Mouse (Mus musculus): ENCODE measurements around the gene Stxbp6.

Gene Stxbp6

DNA sequence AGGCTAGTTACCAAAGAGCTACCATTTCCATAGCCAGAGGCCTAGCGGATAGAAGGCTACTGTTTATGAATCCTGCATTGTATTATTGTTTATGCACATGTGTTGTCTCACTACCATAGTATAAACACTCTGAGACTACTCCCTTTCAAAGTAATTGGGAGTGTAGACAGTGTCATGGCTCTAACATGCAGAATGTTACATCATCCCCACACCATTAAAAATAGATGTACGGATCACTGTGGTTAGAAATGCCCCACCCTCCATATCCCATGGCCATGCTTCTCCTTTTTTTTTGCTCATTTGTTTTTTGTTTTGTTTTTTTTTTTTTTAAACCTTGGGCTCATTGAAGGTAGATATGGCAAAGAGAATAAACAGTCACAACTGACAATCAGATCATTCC is 154.9 kb downstream of the Stxbp6 start:
- DNase-seq (ENCODE audit: low read depth, low spot score) = no peak

DNA sequence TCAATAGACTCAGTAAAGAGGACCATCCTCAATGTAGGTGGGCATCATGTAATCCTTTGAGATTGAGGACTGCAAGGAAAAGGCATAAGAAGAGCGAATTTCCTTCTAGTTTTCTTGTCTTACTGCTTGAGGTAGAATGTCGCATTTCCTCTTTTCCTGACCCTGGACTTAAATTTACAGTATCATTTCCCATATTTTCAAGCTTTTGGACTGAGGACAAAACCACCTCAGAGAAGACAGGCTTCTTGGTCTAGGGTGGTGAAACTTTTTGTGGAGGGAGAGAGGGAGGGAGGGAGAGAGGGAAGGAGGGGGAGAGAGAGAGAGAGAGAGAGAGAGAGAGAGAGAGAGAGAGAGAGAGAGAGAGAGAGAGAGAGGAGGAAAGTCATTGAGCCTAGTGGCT is 155.6 kb downstream of the Stxbp6 start:
- DNase-seq (ENCODE audit: low read depth, low spot score) = no peak

DNA sequence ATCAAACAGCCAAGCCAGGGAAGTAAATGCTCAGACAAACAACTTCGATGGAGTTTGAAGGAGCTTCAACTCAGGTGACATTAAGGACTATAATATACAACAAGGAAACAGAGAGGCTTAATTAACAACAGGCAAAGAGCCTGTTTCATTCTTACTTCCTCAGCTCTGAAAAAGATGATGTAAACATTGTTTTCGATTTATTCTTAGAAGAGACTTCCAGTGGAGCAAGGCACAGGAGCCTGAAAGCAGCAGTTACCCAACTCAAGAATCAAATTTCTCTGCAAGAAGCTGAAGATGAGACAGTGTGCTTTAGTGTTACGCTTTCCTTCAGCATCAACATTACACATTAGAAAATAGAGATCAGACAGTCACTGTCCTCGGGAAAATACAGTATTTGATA is 160.7 kb downstream of the Stxbp6 start:
- no peak for DNase-seq (ENCODE audit: low read depth, low spot score)

DNA sequence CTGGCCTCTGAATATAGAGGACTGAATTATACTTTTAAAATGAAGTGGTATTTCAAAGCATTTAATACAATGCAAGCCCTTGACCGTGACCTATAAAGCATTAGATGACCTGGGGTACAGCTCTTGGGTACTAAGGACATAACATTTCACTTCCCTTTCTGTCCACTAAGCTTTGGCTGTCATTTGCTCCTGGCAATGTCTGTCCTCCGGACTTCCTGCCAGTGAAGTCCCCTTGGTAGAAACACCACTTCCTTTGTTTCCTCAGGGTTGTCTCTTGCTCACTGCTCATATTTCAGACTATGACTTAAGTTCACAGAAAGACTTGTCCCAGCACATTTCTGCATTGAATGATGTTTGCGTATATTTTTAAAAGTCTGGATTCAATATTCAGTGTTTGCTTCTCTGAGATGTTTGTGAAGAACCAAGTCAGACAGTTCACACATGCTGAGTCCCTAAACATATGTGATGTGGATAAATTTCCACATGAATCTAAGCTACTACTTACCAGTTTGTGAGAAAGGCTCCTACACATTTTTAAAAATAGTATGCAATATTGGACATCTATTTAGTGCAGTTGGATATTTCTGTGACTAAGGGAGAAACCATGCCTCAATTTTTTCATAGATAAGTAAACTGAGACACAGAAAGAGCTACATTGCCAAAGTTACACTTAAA is 166.3 kb downstream of the Stxbp6 start:
- DNase-seq (ENCODE audit: low read depth, low spot score) = no peak

DNA sequence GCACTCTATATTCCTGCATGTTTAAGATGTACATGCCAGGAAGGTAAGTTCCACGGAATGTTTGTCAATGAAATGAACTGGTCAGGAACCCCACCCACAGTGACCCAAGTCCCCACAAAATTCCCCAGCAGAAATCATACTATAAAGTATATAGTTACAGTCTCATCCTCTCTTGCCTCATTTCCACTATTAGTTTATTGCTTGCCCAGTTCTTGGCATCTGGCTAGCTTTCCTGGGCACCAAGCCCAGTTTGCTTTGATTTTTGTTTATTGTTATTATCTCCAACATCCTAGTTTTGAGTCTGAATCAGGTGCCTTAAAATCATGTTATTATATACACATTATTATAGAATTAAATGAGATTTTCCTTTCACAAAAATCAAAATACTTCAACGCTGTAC is 168.5 kb downstream of the Stxbp6 start:
- no peak for DNase-seq (ENCODE audit: low read depth, low spot score)

DNA sequence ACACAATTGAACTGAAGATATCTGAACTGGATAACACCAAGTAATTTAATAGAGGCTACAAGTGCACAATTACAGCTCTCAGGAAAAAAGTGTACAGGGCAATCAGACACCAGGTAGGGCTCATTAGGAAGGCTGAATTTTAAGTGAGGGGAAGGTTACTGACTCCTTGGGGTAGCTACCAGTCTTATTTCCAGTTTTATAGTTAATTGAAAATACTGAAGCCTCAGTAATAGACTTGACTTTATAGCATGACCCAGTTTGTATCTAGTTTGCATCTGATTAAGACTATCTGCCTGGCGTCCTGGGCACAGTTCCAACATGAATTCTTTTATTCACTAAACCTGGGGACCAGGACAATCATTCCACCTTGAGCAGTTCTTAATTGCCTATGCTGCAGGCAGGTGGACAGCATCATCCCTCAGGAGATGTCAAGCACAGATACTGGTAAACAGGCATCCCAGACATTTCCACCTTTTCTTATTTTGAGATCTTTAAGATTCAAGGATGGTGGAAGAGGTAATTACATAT is 171.2 kb downstream of the Stxbp6 start:
- DNase-seq (ENCODE audit: low read depth, low spot score) = no peak

DNA sequence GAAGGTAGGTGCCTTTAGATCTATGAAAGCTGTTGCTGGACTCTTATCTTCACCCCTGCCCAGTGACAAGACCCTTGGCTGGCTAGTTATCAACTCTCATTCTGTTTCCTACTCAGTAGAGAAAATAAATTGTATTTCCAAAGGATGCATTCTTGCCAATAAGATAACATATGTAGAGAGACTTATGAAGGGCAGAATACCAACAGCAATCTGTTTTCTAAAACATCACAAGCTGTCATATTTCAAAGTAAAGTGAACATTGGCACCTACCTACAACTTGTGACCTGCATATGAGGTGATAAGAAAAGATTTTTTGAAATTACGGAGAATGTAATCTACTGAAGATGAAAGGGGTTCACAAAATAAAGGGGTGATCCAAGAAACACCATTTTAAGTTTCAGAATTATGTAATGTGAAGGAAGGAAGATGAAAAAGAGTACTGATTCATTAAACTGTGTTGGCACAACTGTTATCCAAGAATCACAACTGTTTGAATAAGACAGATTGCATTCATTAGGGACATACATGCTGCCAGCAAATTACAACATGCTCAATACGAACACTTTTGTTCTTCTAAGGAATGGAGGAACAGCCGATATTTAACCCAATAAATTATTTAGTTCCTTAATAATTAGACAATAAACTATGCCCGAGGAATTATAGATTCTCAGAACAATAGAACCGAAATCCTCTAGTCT is 175.2 kb downstream of the Stxbp6 start:
- no peak for DNase-seq (ENCODE audit: low read depth, low spot score)

DNA sequence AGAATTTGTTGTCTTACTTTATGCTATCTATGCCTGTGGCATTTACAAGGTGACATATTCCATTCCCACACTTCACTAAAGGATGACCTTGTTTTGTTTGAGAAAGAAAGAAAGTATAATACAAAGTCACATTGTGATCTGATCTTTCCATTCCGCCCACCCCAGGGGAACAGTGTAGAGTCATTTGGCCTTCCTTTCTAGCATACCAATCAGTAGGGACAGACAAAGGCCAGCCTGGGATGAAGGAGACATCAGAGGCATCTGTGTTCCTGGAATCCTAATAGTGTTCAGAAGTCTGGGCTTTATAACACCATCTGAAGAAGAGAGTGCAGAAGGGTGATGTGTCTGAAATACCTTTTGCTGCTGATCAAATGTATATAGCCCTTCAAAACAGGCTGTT is 178.0 kb downstream of the Stxbp6 start:
- no peak for DNase-seq (ENCODE audit: low read depth, low spot score)

DNA sequence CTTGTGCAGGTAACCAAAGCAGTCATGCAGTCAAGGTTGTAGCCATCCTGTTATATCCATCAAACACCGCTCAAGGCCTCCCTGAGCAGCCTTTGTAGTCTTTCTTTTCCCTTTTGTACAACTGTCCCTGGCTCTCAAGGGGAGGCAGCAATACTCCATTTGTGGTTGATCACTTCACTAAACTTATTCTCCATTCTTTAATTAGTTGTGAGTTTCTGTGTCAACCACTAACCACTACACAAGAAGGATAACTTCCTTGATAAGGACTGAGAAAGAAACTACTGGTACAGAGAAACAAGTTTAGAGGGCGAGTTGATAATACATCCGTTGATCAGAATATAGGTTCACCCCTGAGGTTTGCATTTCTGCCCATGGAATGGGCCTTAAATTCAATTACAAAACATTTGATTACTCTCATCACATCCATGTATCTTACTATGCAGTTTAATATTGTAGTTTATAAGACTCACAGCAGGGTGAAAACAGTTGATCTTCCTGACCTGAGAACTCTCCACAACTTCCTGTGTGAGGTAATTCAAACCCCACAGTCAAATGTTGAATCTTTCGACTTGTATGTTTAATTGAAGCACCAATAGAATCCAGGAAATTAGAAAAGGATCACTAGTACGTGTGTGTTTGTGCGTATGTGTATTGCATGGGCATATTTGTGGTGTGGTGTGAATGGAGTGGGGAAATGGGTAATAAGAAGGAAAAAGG is 184.7 kb downstream of the Stxbp6 start:
- no peak for DNase-seq (ENCODE audit: low read depth, low spot score)

DNA sequence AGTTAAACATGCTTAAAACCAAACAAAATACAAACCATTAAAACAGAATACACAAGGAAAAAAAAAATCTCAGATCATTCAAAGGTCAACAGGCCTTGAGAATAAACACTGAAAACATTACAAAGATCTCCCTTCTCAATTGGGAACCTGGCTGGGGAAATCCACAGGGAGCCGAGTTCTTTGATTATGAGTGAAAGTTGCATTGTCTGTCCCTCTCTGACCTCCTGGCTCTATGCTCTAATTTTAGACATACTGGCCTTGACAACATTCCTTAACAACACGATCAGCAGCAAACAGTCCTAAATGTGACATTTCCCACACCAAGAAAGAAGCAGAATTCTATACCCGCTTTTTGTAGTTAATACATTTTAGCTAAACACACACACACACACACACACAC is 187.7 kb downstream of the Stxbp6 start:
- no peak for DNase-seq (ENCODE audit: low read depth, low spot score)

DNA sequence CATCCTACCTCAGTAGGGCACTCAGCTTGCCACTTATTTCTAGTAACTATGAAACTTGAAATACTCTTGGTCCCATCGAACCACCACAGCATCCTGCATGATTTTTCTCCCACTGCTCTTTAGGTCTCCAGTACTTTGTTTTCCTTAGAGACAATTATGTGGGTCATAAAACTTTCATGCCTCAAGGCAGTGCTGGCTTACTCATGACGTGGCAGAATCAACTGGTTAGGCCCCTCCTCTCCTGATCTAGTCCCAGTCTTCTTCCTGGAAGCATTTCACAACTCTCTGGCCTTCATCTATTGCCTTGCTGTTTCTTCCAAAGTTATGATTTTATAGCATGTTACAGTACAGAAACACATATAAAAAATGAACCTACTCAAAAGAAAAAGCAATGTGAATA is 201.8 kb downstream of the Stxbp6 start:
- DNase-seq (ENCODE audit: low read depth, low spot score) = no peak

DNA sequence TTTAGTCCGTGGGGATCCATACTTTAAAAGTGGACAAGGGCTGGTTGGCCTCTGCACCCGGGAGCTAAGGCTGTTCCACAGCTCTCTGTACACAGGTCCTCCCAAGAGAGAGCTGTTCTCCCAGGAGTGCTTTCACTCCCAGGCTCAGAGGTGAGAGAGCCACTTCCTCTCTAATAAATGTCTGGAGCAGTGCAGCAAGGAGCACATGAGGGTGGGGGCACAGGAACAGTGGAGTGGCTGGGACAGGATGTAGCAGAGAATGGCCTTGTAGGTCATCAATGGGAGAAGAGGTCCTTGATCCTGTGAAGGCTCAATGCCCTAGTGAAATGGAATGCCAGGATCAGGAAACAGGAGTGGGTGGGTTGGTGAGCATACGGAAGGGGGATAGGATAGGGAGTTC is 209.1 kb downstream of the Stxbp6 start:
- DNase-seq (ENCODE audit: low read depth, low spot score) = no peak

DNA sequence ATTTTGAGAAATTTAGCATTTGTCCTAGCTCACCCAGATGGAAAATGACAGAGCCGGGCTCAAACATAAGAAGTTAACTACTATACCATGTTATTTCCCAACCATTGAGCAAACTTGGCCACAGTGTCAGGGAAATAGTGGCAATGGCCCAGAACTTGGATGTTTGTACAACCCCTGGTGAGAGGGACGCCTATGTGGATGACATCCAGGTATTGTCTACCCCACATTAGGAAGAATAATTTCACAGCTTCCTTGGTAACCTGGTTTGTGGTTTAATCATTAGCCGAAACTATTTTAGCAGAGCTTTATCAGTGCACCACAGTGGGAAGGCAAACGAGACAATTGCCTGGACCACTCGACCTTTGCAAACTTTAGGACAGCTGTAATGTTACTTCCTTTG is 215.1 kb downstream of the Stxbp6 start:
- no peak for DNase-seq (ENCODE audit: low read depth, low spot score)

DNA sequence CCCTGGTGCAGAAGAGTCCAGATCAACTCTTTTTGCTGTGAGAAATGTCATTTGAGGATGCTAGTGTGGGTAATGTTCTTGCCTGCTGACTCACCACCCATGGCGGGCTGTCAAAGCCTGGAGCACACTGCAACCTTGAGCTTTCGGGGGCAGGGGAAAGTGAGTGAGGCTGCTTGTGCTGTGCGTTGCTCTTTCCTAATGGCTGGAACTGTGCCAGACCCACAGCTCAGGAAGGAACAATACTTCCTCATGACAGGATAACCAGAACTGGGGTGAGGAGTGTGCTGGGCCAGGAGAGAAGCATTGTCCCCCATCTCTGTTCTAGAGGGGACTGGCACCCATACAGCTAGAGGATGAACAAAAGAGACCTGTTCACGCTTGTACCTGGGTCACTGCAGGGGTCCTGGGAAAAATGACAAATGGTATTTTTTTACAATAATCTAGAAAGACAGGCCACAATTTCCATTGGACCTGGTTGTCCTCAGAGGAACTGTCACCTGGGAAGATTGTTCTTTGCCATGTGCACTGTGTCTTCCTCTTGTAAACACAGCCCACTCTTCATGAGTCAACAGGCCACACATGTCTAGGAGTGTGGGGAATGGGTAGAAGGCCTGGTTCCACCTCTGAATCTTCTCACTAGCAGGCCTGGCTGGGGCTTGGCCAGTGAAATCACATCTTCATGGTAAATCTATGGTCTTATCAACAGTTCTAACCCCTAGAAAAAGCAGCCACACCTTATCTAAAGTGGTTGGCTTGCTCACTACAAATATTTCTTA is 216.2 kb downstream of the Stxbp6 start:
- peak; percentile 8 for DNase-seq (ENCODE audit: low read depth, low spot score)

DNA sequence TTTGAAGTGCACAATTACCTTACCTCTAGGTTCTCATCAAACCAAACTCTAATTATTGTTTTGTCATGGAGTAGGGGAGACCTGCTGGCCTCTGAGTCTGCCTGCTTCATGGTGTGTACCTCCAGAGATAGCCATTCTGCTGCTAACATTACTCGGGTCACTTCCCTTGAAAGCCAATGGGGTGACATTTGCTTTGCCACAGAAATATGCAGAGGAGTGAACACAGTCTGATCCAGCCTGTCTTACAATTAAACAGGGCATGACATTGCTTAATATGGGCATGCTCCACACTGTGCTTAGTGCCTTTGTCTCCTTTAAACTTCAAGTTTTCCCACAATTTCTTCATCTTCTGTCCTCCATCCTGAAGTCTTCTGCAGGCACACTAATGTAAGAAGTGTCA is 222.5 kb downstream of the Stxbp6 start:
- DNase-seq (ENCODE audit: low read depth, low spot score) = no peak

DNA sequence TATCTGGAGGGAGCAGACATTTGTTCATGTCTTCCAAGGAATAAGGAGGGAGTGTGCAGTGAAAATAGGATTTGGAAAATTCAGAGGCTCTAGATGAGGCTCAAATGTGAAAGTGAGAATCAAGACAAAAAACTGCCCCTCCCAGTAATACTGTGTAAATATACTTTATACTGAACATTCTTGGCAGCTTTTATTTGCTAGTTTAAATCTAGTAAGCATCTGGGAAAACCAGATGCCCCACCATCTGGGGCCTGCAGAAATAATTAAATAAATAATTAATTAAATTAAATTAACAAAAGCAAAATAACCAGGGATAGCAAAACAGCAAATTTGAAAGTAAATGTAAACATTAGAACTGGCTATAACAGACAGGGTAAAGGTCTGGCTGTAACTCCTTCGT is 224.0 kb downstream of the Stxbp6 start:
- no peak for DNase-seq (ENCODE audit: low read depth, low spot score)

DNA sequence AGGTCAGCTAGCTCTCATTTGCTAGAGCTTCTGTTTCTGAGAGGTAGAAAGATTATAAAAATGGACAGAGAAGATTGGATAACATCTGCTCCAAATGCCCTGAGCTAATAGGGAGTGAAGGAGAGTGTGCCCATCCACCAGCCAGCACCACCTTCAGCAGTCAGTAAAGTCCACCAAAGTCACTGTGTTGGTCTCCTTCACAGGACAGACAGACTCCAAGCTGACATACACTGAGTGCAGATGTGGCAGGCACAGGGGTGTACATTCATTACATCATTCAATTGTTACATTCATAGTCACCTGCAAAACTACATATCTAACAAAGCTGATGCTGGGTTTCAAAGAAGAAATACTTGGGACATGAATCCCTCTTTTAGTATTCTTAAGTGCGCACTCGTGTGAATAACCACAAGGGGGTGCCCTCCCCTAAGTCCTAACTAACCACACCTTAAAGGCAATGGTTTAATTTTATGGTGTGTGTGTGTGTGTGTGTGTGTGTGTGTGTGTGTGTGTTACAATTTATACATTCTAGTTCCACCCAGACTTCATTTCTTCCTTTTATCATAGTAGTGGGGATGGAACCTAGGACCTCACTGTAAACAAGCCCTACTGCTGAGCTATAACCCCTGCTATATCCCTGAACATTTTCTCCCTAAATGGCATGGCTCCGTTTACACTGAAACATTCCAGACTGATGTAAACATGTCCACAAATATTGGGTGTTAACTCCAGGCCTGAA is 225.9 kb downstream of the Stxbp6 start:
- peak; percentile 42 for DNase-seq (ENCODE audit: low read depth, low spot score)

DNA sequence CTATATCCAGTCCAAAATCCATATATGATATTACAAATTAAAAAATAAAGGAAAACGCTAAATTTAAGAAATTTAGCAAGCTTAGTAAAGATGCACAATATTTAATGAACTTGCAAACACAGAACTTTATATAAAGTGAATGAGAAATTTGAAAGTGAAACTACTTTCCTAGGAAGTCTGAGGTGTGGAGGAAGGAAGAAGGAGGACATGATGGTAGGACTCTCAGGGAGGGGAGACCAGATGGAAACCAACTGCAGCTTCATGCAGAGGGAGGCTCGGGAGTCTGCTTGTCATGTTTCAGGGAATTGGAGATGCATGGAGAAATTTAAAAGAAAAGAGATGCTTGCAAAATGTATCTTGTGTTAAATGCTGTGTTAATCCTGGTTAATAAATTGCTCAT is 233.9 kb downstream of the Stxbp6 start:
- no peak for DNase-seq (ENCODE audit: low read depth, low spot score)

DNA sequence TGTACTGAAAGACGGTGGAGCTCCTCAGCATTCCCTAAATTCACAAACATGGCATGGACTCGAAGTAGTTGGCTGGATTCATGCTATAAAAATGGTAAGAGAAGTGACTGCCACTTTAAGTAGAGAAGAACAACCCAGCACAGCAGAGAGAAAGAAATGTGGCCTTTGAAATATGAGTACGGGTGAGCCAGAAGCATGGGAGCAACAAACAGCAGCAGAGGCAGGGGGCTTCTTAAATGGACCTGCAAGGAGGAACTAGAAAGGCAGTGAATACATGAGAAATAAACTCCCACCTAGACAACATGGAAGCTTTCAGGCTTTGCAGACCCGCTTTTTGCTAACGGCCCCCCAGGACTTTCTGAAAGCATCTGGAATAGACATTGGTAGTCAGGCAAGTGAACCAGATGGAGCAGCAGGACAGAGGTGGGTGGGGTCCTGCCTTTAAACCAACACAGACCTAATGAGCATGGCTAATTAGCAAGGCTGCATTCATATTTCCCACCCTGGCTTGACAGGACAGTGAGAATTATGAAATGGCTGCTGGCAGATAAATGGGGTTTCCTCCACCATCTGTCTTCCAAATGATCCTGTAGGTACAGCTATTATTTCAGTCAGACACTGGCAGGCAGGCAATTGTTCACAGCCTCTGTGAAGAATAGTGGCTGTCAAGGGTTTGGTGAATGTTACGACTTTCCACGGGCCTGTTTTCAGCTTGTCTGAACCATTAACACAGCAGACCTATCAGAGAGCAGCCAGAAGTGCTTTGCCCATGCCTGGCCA is 234.7 kb downstream of the Stxbp6 start:
- DNase-seq (ENCODE audit: low read depth, low spot score) = no peak

DNA sequence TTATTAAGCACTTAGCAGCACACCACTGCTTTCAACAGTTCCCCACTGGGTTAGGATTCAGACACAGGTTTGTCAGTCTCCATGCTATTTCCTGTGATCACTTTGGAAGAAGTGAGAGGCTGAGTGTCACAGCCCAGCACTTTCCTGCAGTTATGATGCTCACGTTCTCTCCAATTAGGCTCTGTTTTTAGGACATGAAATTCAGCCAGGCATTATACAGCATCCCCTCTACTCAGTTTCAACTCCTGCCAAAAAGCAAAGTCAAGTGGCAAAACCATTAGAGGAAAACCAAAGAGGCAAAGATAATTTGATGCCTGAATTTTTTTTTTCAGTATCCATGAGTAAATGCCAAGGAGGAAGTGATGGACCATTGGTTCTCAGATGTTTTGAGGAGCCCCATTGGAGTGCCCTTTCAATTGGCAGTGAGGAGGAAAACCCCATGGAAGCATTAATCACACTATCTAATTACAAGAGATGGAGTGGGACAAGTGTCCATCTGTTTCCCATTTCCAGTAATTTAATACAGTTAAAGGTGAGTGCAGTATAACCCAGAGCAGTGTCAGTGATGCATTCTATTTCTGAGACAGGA is 238.5 kb downstream of the Stxbp6 start:
- no peak for DNase-seq (ENCODE audit: low read depth, low spot score)

Measured in ZHBTc4 (cell line).